Mouse (Mus musculus): ENCODE measurements around the gene Olfr111. TPM values are rescaled to one million over a fixed set of nuclear protein-coding genes. Genes with fewer than 3 reads are reported as not detected.
"Not testable (repeated sequence)": the region's sequence is repeated elsewhere in the genome, so short reads cannot be mapped to it uniquely, and the experiment has no call there.

Olfr111 gene
- polyA plus RNA-seq (2014; fragmentation: Nextera tagmentation; extraction: Ambion mirVana): not detected in 2 replicates

DNA sequence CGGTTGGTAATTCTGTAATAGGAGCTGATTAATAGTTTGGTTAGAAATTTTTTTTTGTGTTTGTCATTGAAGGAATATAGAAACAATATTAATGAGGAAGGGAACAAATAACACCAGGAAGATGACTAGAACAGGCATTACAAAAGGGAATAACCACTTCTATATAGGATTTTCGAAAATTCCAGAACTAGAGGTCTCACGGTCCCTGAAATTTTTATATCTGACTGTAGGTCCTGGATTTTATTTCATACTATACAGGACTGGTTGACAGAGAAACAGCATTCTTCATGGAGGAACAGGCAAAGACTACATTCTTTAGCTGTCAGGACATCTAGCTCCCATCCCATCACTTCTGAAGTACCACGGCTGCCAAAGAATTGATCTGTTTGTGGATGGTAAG, at the start of gene Olfr111:
Gene Olfr111 (plus strand): TSS at position 301 of the 400 bp plus-strand sequence.
- 85% methylated on average over 4 of the region's 4 CpGs for WGBS
- Histone ChIP-seq H3K27ac (ENCODE audit: low read depth) (no peak within 1 kb of the TSS), H3K27me3 (ENCODE audit: insufficient read depth, low read length) (no peaks in the 10 kb centered on the region), H3K9ac (no peak within 1 kb of the TSS), H3K36me3 (ENCODE audit: insufficient read depth) (no peaks in the 10 kb centered on the region), H3K4me3 (ENCODE audit: low read depth, low read length) (no peak within 1 kb of the TSS), H3K4me2 (no peak within 1 kb of the TSS), H3K9me3 (ENCODE audit: low read depth, low read length) (no peaks in the 10 kb centered on the region), H3K4me1 (ENCODE audit: insufficient read depth) (no peaks in the 10 kb centered on the region)
- no peak for DNase-seq
- TF ChIP-seq CTCF (IDR thresholded peaks at IDR 0.05; ENCODE audit: low read depth): no peak
- ATAC-seq (ENCODE audit: insufficient read depth): no peak

DNA sequence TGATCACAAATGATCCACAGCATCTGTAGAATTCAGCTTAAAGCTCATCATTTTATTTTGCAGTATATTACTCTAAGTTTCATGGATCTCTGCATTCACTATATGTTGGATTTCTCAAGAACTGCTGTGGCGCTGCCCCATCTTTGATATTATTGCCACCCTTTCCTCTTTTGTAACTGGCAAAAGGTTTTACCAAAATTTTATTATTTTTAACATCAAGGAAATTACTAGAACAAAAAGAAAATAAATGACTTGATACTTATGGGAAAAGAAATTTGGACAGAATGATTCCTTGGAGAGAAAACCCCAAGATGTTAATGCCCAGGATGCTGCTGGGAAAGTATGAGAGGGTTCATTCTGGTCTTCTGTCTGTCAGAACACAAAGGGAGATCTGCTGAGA, 49.2 kb upstream of the Olfr111 start, which contains the start of gene Olfr109:
Gene Olfr109 (plus strand): TSS at position 301 of the 400 bp plus-strand sequence.
- 79% methylated on average over 1 of the region's 1 CpGs for WGBS
- Histone ChIP-seq H3K9ac (no peak within 1 kb of the TSS), H3K4me2 (no peak within 1 kb of the TSS), H3K27ac (ENCODE audit: low read depth) (no peak within 1 kb of the TSS), H3K9me3 (ENCODE audit: low read depth, low read length) (no peaks in the 10 kb centered on the region), H3K4me1 (ENCODE audit: insufficient read depth) (no peaks in the 10 kb centered on the region), H3K36me3 (ENCODE audit: insufficient read depth) (no peaks in the 10 kb centered on the region), H3K4me3 (ENCODE audit: low read depth, low read length) (no peak within 1 kb of the TSS), H3K27me3 (ENCODE audit: insufficient read depth, low read length) (no peaks in the 10 kb centered on the region)
- DNase-seq: no peak
- no peak for ATAC-seq (ENCODE audit: insufficient read depth)
- TF ChIP-seq CTCF (IDR thresholded peaks at IDR 0.05; ENCODE audit: low read depth): no peak

DNA sequence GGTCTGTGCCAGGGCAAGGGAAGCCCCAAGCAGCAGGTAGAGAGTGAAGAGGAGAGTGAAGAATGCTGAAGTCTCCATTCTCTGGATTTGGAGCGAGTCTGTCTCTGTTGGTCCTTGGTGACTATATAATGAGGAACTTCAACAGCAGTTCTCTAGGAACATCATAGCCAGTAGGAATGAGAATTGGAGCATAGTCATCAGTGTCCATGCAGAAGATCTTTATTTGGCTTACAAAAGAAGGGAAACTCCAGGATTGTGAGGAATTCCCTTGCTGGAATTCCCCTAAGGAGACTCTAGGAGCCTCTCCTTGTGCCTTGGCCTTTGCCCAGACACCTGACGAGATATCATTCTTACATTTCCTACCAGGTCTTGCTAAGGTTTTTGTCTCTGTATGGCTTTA, 24.4 kb upstream of the Olfr111 start, which contains the start of gene H2-M2:
Gene H2-M2 (minus strand): TSS at position 101 of the 400 bp plus-strand sequence.
- Histone ChIP-seq H3K4me2 (no peak within 1 kb of the TSS), H3K27me3 (ENCODE audit: insufficient read depth, low read length) (no peaks in the 10 kb centered on the region), H3K9ac (no peak within 1 kb of the TSS), H3K4me3 (ENCODE audit: low read depth, low read length) (no peak within 1 kb of the TSS), H3K27ac (ENCODE audit: low read depth) (no peak within 1 kb of the TSS), H3K36me3 (ENCODE audit: insufficient read depth) (no peaks in the 10 kb centered on the region), H3K9me3 (ENCODE audit: low read depth, low read length) (no peaks in the 10 kb centered on the region), H3K4me1 (ENCODE audit: insufficient read depth) (no peaks in the 10 kb centered on the region)
- no peak for TF ChIP-seq CTCF (IDR thresholded peaks at IDR 0.05; ENCODE audit: low read depth)
- ATAC-seq (ENCODE audit: insufficient read depth) (no peak), DNase-seq (no peak)
- 64% methylated on average over 2 of the region's 2 CpGs for WGBS

DNA sequence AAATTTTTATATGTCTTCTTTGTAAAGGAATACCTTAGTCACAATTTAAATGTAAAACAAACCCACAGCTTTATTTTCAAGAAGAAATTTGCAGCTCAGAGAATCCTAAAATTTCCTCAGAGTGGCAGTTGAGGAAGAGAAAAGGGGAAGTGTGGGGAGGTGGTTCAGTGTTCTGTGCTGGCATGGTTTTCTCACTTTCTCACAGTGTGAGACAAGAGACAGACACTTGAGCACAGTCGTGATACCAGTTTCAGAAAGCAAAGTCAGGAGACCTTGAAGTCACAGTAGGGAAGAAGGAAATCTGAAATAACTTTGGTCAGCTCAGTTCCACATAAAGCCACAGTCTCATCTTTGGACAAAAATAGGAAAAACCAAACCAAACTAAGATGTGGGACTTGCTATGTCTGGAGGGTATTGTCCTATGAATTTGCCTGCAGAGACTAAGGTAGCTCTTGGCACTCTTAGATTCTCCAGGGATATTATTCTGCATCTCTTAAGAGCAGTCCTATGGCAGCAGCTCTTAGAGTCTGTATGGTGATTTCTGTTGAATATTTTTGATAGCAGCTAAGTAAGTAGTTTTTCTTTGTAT, 15.8 kb upstream of the Olfr111 start, which contains the start of gene Olfr110:
Gene Olfr110 (plus strand): TSS at position 539 of the 589 bp plus-strand sequence.
- Histone ChIP-seq H3K4me1 (ENCODE audit: insufficient read depth) (no peaks in the 10 kb centered on the region), H3K4me2 (no peak within 1 kb of the TSS), H3K4me3 (ENCODE audit: low read depth, low read length) (no peak within 1 kb of the TSS), H3K27me3 (ENCODE audit: insufficient read depth, low read length) (no peaks in the 10 kb centered on the region), H3K27ac (ENCODE audit: low read depth) (no peak within 1 kb of the TSS), H3K9ac (no peak within 1 kb of the TSS), H3K36me3 (ENCODE audit: insufficient read depth) (no peaks in the 10 kb centered on the region), H3K9me3 (ENCODE audit: low read depth, low read length) (no peaks in the 10 kb centered on the region)
- no peak for ATAC-seq (ENCODE audit: insufficient read depth)
- 45% methylated on average over 1 of the region's 1 CpGs for WGBS
- no peak for TF ChIP-seq CTCF (IDR thresholded peaks at IDR 0.05; ENCODE audit: low read depth)
- no peak for DNase-seq

DNA sequence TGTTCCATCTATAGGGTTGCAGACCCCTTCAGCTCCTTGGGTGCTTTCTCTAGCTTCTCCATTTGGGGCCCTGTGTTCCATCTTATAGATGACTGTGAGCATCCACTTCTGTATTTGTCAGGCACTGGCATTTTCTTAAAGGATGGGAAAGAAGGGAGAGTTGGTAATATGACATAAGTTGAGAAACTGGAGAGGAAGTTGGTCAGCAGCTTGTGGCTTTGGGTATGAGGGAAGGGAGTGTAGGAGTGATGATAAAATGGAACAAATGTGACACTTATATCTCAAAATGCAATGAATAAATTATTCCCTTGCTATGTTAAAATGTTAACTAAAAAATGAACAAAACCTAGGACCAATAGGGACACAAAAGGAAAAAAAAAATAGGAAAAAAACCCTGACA, 16.8 kb downstream of the Olfr111 start:
- H3K27me3 ChIP-seq (ENCODE audit: insufficient read depth, low read length); H3K36me3 ChIP-seq (ENCODE audit: insufficient read depth); H3K9ac ChIP-seq; H3K4me2 ChIP-seq; DNase-seq; H3K9me3 ChIP-seq (ENCODE audit: low read depth, low read length); H3K27ac ChIP-seq (ENCODE audit: low read depth); H3K4me3 ChIP-seq (ENCODE audit: low read depth, low read length); H3K4me1 ChIP-seq (ENCODE audit: insufficient read depth); ATAC-seq (ENCODE audit: insufficient read depth): not testable (repeated sequence)

DNA sequence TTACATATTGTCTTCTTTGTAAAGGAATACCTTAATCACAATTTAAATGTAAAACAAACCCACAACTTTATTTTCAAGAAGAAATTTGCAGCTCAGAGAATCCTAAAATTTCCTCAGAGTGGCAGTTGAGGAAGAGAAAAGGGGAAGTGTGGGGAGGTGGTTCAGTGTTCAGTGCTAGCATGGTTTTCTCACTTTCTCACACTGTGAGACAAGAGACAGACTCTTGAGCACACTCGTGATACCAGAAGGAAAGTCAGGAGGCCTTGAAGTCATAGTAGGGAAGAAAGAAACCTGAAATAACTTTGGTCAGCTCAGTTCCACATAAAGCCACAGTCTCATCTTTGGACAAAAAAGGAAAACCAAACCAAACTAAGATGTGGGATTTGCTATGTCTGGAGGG, 17.6 kb downstream of the Olfr111 start:
- H3K9me3 ChIP-seq (ENCODE audit: low read depth, low read length); H3K36me3 ChIP-seq (ENCODE audit: insufficient read depth); ATAC-seq (ENCODE audit: insufficient read depth); DNase-seq; H3K27me3 ChIP-seq (ENCODE audit: insufficient read depth, low read length); H3K4me1 ChIP-seq (ENCODE audit: insufficient read depth); H3K4me3 ChIP-seq (ENCODE audit: low read depth, low read length); H3K27ac ChIP-seq (ENCODE audit: low read depth); H3K9ac ChIP-seq; H3K4me2 ChIP-seq: not testable (repeated sequence)
- WGBS: 46% methylated on average over 1 of the region's 1 CpGs

DNA sequence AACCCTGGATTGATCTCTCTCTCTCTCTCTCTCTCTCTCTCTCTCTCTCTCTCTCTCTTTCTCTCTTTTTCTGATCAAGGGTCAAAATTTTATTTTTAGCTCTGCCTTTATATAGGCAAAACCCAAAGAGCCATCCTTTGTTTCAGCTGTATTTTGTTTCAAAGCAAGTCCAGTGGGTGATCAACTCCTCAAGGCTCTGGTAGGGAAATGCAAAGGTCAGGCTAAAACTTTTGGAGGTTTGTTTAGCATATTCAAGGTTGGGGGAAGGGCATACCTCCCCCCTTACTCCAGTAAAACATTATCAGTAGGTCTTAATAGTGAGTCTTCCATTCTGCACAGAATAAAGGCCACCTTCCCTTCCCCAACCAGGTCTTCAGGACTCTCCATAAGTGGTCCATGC, 27.3 kb downstream of the Olfr111 start:
- no peak overlapping the region for H3K9ac ChIP-seq
- no peak overlapping the region for H3K4me2 ChIP-seq
- no peaks in the 10 kb centered on the region for H3K4me1 ChIP-seq (ENCODE audit: insufficient read depth)
- no peak for TF ChIP-seq CTCF (IDR thresholded peaks at IDR 0.05; ENCODE audit: low read depth)
- ATAC-seq (ENCODE audit: insufficient read depth) (no peak), DNase-seq (no peak)
- no peaks in the 10 kb centered on the region for H3K9me3 ChIP-seq (ENCODE audit: low read depth, low read length)
- no peaks in the 10 kb centered on the region for H3K36me3 ChIP-seq (ENCODE audit: insufficient read depth)
- H3K4me3 ChIP-seq (ENCODE audit: low read depth, low read length): no peak overlapping the region
- H3K27me3 ChIP-seq (ENCODE audit: insufficient read depth, low read length): no peaks in the 10 kb centered on the region
- no peak overlapping the region for H3K27ac ChIP-seq (ENCODE audit: low read depth)

DNA sequence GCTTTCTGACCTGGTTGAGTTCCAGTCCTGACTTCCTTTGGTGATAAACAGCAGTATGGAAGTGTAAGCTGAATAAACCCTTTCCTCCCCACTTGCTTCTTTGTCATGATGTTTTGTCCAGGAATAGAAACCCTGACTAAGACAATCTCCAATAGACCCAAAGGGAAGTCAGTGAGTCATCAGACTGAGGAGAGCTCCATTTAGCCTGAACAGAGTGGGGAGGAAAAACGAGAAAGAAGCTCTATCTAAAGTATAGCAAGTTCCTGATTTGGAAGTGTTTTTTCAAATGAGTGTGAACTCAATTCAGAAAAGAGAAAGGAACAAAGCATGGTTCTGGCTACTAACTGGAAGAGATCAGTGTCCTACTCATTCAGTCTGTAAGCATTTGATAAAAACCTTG, 30.6 kb downstream of the Olfr111 start:
- H3K9me3 ChIP-seq (ENCODE audit: low read depth, low read length); H3K9ac ChIP-seq; H3K4me3 ChIP-seq (ENCODE audit: low read depth, low read length); H3K27me3 ChIP-seq (ENCODE audit: insufficient read depth, low read length); DNase-seq; ATAC-seq (ENCODE audit: insufficient read depth); H3K4me1 ChIP-seq (ENCODE audit: insufficient read depth); H3K27ac ChIP-seq (ENCODE audit: low read depth); H3K4me2 ChIP-seq; H3K36me3 ChIP-seq (ENCODE audit: insufficient read depth): not testable (repeated sequence)
- 44% methylated on average over 1 of the region's 1 CpGs for WGBS
